Mouse (Mus musculus) limb, embryonic 11.5 days (tissue): ENCODE measurements around the gene Maml2. TPM values are rescaled to one million over a fixed set of nuclear protein-coding genes. Genes with fewer than 3 reads are reported as not detected.

Experiments used
- ATAC-seq: fragments of 200-750 bp; cut with Nextera tagmentation; 2 replicates; pipeline ENCODE4 v1.8.0; 2017; ENCODE audit warnings: low read depth; ENCODE audit not compliant: insufficient number of reproducible peaks, low FRiP score, low TSS enrichment
- DNase-seq: peaks from one replicate; pipeline ENCODE4 v3.0.0-alpha.2; 2015; ENCODE audit warnings: low spot score
- H3K27ac ChIP-seq: fragments of 300-500 bp; sonication (generic); replicated peaks from 2 replicates; pipeline ENCODE4 v1.5.1; 2014; ENCODE audit warnings: low read depth, mild to moderate bottlenecking, low read length
- H3K27me3 ChIP-seq: fragments of 300-500 bp; sonication (generic); 2 replicates; pipeline ENCODE4 v1.6.1; 2014; ENCODE audit warnings: mild to moderate bottlenecking, low read length, mixed read lengths; ENCODE audit not compliant: control insufficient read depth, insufficient read depth
- H3K36me3 ChIP-seq: fragments of 300-500 bp; sonication (generic); 2 replicates; pipeline ENCODE4 v1.6.1; 2014; ENCODE audit warnings: mild to moderate bottlenecking, low read length, moderate library complexity, mixed read lengths; ENCODE audit not compliant: control insufficient read depth, insufficient read depth
- H3K4me1 ChIP-seq: fragments of 300-500 bp; sonication (generic); 2 replicates; pipeline ENCODE4 v1.6.1; 2014; ENCODE audit warnings: low read length, mixed read lengths; ENCODE audit not compliant: control insufficient read depth, insufficient read depth
- H3K4me2 ChIP-seq: fragments of 300-500 bp; sonication (generic); 2 replicates; pipeline ENCODE4 v1.6.1; 2014; ENCODE audit warnings: low read depth, mild to moderate bottlenecking, moderate library complexity; ENCODE audit not compliant: severe bottlenecking
- H3K4me3 ChIP-seq: fragments of 300-500 bp; sonication (generic); 2 replicates; pipeline ENCODE4 v1.5.1; 2014; ENCODE audit warnings: low read depth, low read length
- H3K9ac ChIP-seq: fragments of 300-500 bp; sonication (generic); 2 replicates; pipeline ENCODE4 v1.6.1; 2014; ENCODE audit warnings: mild to moderate bottlenecking, low read length
- H3K9me3 ChIP-seq: fragments of 300-500 bp; sonication (generic); 2 replicates; pipeline ENCODE4 v1.6.1; 2016; ENCODE audit warnings: low read length; ENCODE audit not compliant: control insufficient read depth
- WGBS: fragments of 180-500 bp; shearing (Covaris S2); extraction: QIAGEN DNeasy Blood & Tissue Kit; methylation state at CpG from one replicate; pipeline ENCODE4 v1.1.7; 2014; 5-methylcytosine and 5-hydroxymethylcytosine counted together
- microRNA-seq: library from miRNA; unstranded; fragments of <30 nt; microRNA quantifications from one replicate; pipeline ENCODE4, GENCODE M21; 2016
- polyA plus RNA-seq: library from polyadenylated mRNA; unstranded; fragments of >200 nt; fragmentation: Nextera tagmentation; extraction: Ambion mirVana; gene quantifications from 2 replicates; pipeline ENCODE4 v1.2.1, GENCODE M21; 2014

Maml2 gene
- polyA plus RNA-seq, 1 experiment from 2014 or later = 9.3 TPM

- 8% methylated on average over 7 of the region's 7 CpGs for WGBS
- Histone ChIP-seq H3K9ac (peak overlapping the region; percentile 98), H3K4me3 (peak overlapping the region; percentile 90), H3K4me1 (no peaks in the 10 kb centered on the region), H3K9me3 (no peaks in the 10 kb centered on the region), H3K27me3 (no peaks in the 10 kb centered on the region), H3K4me2 (peak overlapping the region; percentile 40), H3K27ac (peak overlapping the region; percentile 83), H3K36me3 (no peaks in the 10 kb centered on the region)
- ATAC-seq (no peak), DNase-seq (no peak)
Observed at GRCm38 (mm10) chr9:13749675-13749998, 451.9 kb downstream of the Maml2 start.

DNA sequence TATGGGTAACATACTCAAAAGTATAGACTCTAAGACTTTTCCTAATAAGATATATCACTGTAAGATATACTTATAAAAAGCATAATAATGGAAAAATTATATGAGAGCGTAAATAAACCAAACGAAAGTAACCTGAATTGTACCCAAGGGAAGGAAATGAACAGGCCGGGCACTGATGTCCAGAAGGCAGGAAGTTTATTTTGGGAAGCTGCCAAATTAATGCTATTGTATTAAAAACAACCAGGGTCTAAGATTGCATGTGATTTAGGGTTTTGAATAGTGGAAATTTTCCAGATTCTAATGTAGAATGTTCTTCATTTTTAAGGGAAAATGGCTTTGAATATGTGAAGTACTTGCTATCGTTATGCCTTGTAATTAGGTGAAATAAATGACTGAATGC, 454.8 kb downstream of the Maml2 start:
- no peak overlapping the region for H3K27ac ChIP-seq
- 96% methylated on average over 4 of the region's 4 CpGs for WGBS
- no peak overlapping the region for H3K4me3 ChIP-seq
- no peaks in the 10 kb centered on the region for H3K9me3 ChIP-seq
- DNase-seq (no peak), ATAC-seq (no peak)
- no peaks in the 10 kb centered on the region for H3K4me1 ChIP-seq
- H3K27me3 ChIP-seq = no peaks in the 10 kb centered on the region
- no peaks in the 10 kb centered on the region for H3K36me3 ChIP-seq
- no peak overlapping the region for H3K9ac ChIP-seq
- H3K4me2 ChIP-seq = no peak overlapping the region

Small RNAs within 50 kb of the gene (microRNA-seq; reads per million reads assigned to microRNA genes)
- not detected for gene Gm22643

Other genes with a start within 250 kb of the Maml2 start
- 6.7 and 7.6 TPM in 2 replicates for gene Jrkl, start 52.1 kb upstream of the Maml2 start, polyA plus RNA-seq
- 5.4 and 6.0 TPM in 2 replicates for gene Ccdc82, start 51.0 kb upstream of the Maml2 start, polyA plus RNA-seq
- gene Gm17571, start 148.8 kb downstream of the Maml2 start, polyA plus RNA-seq = not detected in 2 replicates